Mouse (Mus musculus): ENCODE data around the gene Zfp668. TPM values are rescaled to one million over a fixed set of nuclear protein-coding genes. Genes with fewer than 3 reads are reported as not detected.

Zfp668 gene
- total and polyA plus RNA-seq, 2 experiments from 2014 or later, result 22.4 to 25.8 TPM

- Histone ChIP-seq H3K27ac (no peak overlapping the region), H3K36me3 (ENCODE audit: insufficient read depth, low read length) (peaks cover 10% of the 10 kb centered on the region), H3K9me3 (ENCODE audit: low read length) (no peaks in the 10 kb centered on the region), H3K4me3 (ENCODE audit: low read length) (no peak overlapping the region), H3K4me1 (ENCODE audit: insufficient read depth, low read length) (0 out of 2 replicates have a peak, but pooled peaks cover under 1% of the 10 kb centered on the region), H3K9ac (replicated peaks; ENCODE audit: low read length) (no peak overlapping the region), H3K4me2 (ENCODE audit: low read depth, low read length) (no peak overlapping the region), H3K27me3 (ENCODE audit: insufficient read depth, low read length) (no peaks in the 10 kb centered on the region)
- DNase-seq (ENCODE audit: low spot score) (no peak), ATAC-seq (no peak)
- no peak for TF ChIP-seq CTCF (IDR thresholded peaks at IDR 0.05; ENCODE audit: low read depth)
- WGBS, result 81% methylated on average over 5 of the region's 5 CpGs
These were observed 58.9 kb downstream of the Zfp668 start for GRCm38 (mm10) chr7:127817776-127818175.

GRCm38 (mm10) chr7:127817053-127817452 is 59.6 kb downstream of the Zfp668 start:
- no peak overlapping the region for H3K4me3 ChIP-seq (ENCODE audit: low read length)

GRCm38 (mm10) chr7:127815954-127816821 is 60.4 kb downstream of the Zfp668 start:
- peak; percentile 15 for DNase-seq (ENCODE audit: low spot score)
- H3K4me3 ChIP-seq (ENCODE audit: low read length), result no peak overlapping the region
- H3K4me2 ChIP-seq (ENCODE audit: low read depth, low read length), result no peak overlapping the region

More at GRCm38 (mm10) chr7:127817053-127817452, 59.6 kb downstream of the Zfp668 start:
- DNase-seq (ENCODE audit: low spot score), result no peak
- Histone ChIP-seq H3K9ac (replicated peaks; ENCODE audit: low read length) (no peak overlapping the region), H3K27ac (no peak overlapping the region), H3K9me3 (ENCODE audit: low read length) (no peaks in the 10 kb centered on the region), H3K4me2 (ENCODE audit: low read depth, low read length) (no peak overlapping the region), H3K36me3 (ENCODE audit: insufficient read depth, low read length) (peaks cover 17% of the 10 kb centered on the region), H3K4me1 (ENCODE audit: insufficient read depth, low read length) (no peaks in the 10 kb centered on the region), H3K27me3 (ENCODE audit: insufficient read depth, low read length) (no peaks in the 10 kb centered on the region)
- TF ChIP-seq CTCF (IDR thresholded peaks at IDR 0.05; ENCODE audit: low read depth), result no peak
- ATAC-seq, result no peak
- WGBS, result 70% methylated on average over 7 of the region's 7 CpGs

GRCm38 (mm10) chr7:127815116-127815665 is 61.4 kb downstream of the Zfp668 start:
- WGBS, result 93% methylated on average over 15 of the region's 15 CpGs
- peaks cover 22% of the 10 kb centered on the region for H3K36me3 ChIP-seq (ENCODE audit: insufficient read depth, low read length)
- no peak for TF ChIP-seq CTCF (IDR thresholded peaks at IDR 0.05; ENCODE audit: low read depth)

More at GRCm38 (mm10) chr7:127815954-127816821, 60.4 kb downstream of the Zfp668 start:
- 66% methylated on average over 15 of the region's 15 CpGs for WGBS
- Histone ChIP-seq H3K27me3 (ENCODE audit: insufficient read depth, low read length) (no peaks in the 10 kb centered on the region), H3K27ac (no peak overlapping the region), H3K36me3 (ENCODE audit: insufficient read depth, low read length) (peaks cover 17% of the 10 kb centered on the region), H3K4me1 (ENCODE audit: insufficient read depth, low read length) (no peaks in the 10 kb centered on the region), H3K9ac (replicated peaks; ENCODE audit: low read length) (0 out of 2 replicates have a peak overlapping the region, but pooled peaks have one; percentile 21), H3K9me3 (ENCODE audit: low read length) (no peaks in the 10 kb centered on the region)
- ATAC-seq, result 0 out of 2 replicates have a peak, but pooled peaks have one; percentile 24
- peak; percentile 48 for TF ChIP-seq CTCF (IDR thresholded peaks at IDR 0.05; ENCODE audit: low read depth)

GRCm38 (mm10) chr7:127814241-127814921 is 62.2 kb downstream of the Zfp668 start:
- no peaks in the 10 kb centered on the region for H3K27me3 ChIP-seq (ENCODE audit: insufficient read depth, low read length)
- WGBS, result 68% methylated on average over 19 of the region's 19 CpGs

More at GRCm38 (mm10) chr7:127815116-127815665, 61.4 kb downstream of the Zfp668 start:
- H3K4me3 ChIP-seq (ENCODE audit: low read length), result no peak overlapping the region
- no peak overlapping the region for H3K9ac ChIP-seq (replicated peaks; ENCODE audit: low read length)
- H3K9me3 ChIP-seq (ENCODE audit: low read length), result no peaks in the 10 kb centered on the region
- no peak for ATAC-seq
- H3K27me3 ChIP-seq (ENCODE audit: insufficient read depth, low read length), result no peaks in the 10 kb centered on the region
- no peak for DNase-seq (ENCODE audit: low spot score)
- no peak overlapping the region for H3K27ac ChIP-seq
- H3K4me1 ChIP-seq (ENCODE audit: insufficient read depth, low read length), result no peaks in the 10 kb centered on the region
- no peak overlapping the region for H3K4me2 ChIP-seq (ENCODE audit: low read depth, low read length)

GRCm38 (mm10) chr7:127813821-127814220 is 62.8 kb downstream of the Zfp668 start:
- no peaks in the 10 kb centered on the region for H3K27me3 ChIP-seq (ENCODE audit: insufficient read depth, low read length)
- H3K36me3 ChIP-seq (ENCODE audit: insufficient read depth, low read length), result peaks cover 34% of the 10 kb centered on the region
- no peak overlapping the region for H3K4me2 ChIP-seq (ENCODE audit: low read depth, low read length)
- TF ChIP-seq CTCF (IDR thresholded peaks at IDR 0.05; ENCODE audit: low read depth), result no peak
- H3K9ac ChIP-seq (replicated peaks; ENCODE audit: low read length), result no peak overlapping the region
- no peak overlapping the region for H3K27ac ChIP-seq
- no peaks in the 10 kb centered on the region for H3K4me1 ChIP-seq (ENCODE audit: insufficient read depth, low read length)
- ATAC-seq (no peak), DNase-seq (ENCODE audit: low spot score) (no peak)
- H3K4me3 ChIP-seq (ENCODE audit: low read length), result no peak overlapping the region
- WGBS, result 78% methylated on average over 4 of the region's 4 CpGs
- H3K9me3 ChIP-seq (ENCODE audit: low read length), result no peaks in the 10 kb centered on the region

More at GRCm38 (mm10) chr7:127814241-127814921, 62.2 kb downstream of the Zfp668 start:
- Histone ChIP-seq H3K27ac (no peak overlapping the region), H3K9me3 (ENCODE audit: low read length) (no peaks in the 10 kb centered on the region), H3K4me1 (ENCODE audit: insufficient read depth, low read length) (no peaks in the 10 kb centered on the region), H3K4me2 (ENCODE audit: low read depth, low read length) (no peak overlapping the region), H3K4me3 (ENCODE audit: low read length) (no peak overlapping the region), H3K9ac (replicated peaks; ENCODE audit: low read length) (no peak overlapping the region), H3K36me3 (ENCODE audit: insufficient read depth, low read length) (peaks cover 30% of the 10 kb centered on the region)
- DNase-seq (ENCODE audit: low spot score) (peak; percentile 61), ATAC-seq (0 out of 2 replicates have a peak, but pooled peaks have one; percentile 44)
- no peak for TF ChIP-seq CTCF (IDR thresholded peaks at IDR 0.05; ENCODE audit: low read depth)

Other genes starting within 250 kb of the Zfp668 start
- gene Bcl7c, start 167.9 kb downstream of the Zfp668 start, total RNA-seq (2014; rRNA removed), result 86.8 and 105 TPM in 2 replicates
- 48.8 and 50.9 TPM in 2 replicates for gene Bcl7c, start 167.9 kb downstream of the Zfp668 start, polyA plus RNA-seq (2015; fragmentation: Nextera tagmentation; extraction: Ambion mirVana)
- 9.0 and 10.7 TPM in 2 replicates for gene Ctf1, start 164.1 kb downstream of the Zfp668 start, total RNA-seq (2014; rRNA removed)
- 3.8 and 4.0 TPM in 2 replicates for gene Ctf1, start 164.1 kb downstream of the Zfp668 start, polyA plus RNA-seq (2015; fragmentation: Nextera tagmentation; extraction: Ambion mirVana)
- gene Ctf2, start 144.7 kb downstream of the Zfp668 start, total RNA-seq (2014; rRNA removed), result not detected in 2 replicates
- 0.13 TPM in 1 of 2 replicates, not detected in the other for gene Ctf2, start 144.7 kb downstream of the Zfp668 start, polyA plus RNA-seq (2015; fragmentation: Nextera tagmentation; extraction: Ambion mirVana)
- 191 and 192 TPM in 2 replicates for gene Fbxl19, start 132.3 kb downstream of the Zfp668 start, total RNA-seq (2014; rRNA removed)
- 6.8 and 7.0 TPM in 2 replicates for gene Fbxl19, start 132.3 kb downstream of the Zfp668 start, polyA plus RNA-seq (2015; fragmentation: Nextera tagmentation; extraction: Ambion mirVana)
- gene Orai3, start 107.0 kb downstream of the Zfp668 start, total RNA-seq (2014; rRNA removed), result 20.0 and 35.8 TPM in 2 replicates
- gene Orai3, start 107.0 kb downstream of the Zfp668 start, polyA plus RNA-seq (2015; fragmentation: Nextera tagmentation; extraction: Ambion mirVana), result 10.8 and 11.3 TPM in 2 replicates
- 17.8 and 18.2 TPM in 2 replicates for gene Setd1a, start 100.2 kb downstream of the Zfp668 start, total RNA-seq (2014; rRNA removed)
- gene Setd1a, start 100.2 kb downstream of the Zfp668 start, polyA plus RNA-seq (2015; fragmentation: Nextera tagmentation; extraction: Ambion mirVana), result 10.5 and 16.0 TPM in 2 replicates
- 0.05 and 2.9 TPM in 2 replicates for gene Gm49388, start 91.2 kb downstream of the Zfp668 start, total RNA-seq (2014; rRNA removed)
- gene Gm49388, start 91.2 kb downstream of the Zfp668 start, polyA plus RNA-seq (2015; fragmentation: Nextera tagmentation; extraction: Ambion mirVana), result not detected in 2 replicates
- 11.0 and 12.1 TPM in 2 replicates for gene Hsd3b7, start 76.2 kb downstream of the Zfp668 start, total RNA-seq (2014; rRNA removed)
- 10.3 and 11.3 TPM in 2 replicates for gene Hsd3b7, start 76.2 kb downstream of the Zfp668 start, polyA plus RNA-seq (2015; fragmentation: Nextera tagmentation; extraction: Ambion mirVana)
- 4.0 and 9.6 TPM in 2 replicates for gene Stx4a, start 52.5 kb downstream of the Zfp668 start, total RNA-seq (2014; rRNA removed)
- gene Stx4a, start 52.5 kb downstream of the Zfp668 start, polyA plus RNA-seq (2015; fragmentation: Nextera tagmentation; extraction: Ambion mirVana), result 28.4 and 31.8 TPM in 2 replicates
- gene Stx1b, start 52.3 kb downstream of the Zfp668 start, total RNA-seq (2014; rRNA removed), result 69.7 and 72.7 TPM in 2 replicates
- 66.6 and 76.3 TPM in 2 replicates for gene Stx1b, start 52.3 kb downstream of the Zfp668 start, polyA plus RNA-seq (2015; fragmentation: Nextera tagmentation; extraction: Ambion mirVana)
- gene Zfp646, start 607 bp downstream of the Zfp668 start, total RNA-seq (2014; rRNA removed), result 34.6 and 35.0 TPM in 2 replicates
- gene Zfp646, start 607 bp downstream of the Zfp668 start, polyA plus RNA-seq (2015; fragmentation: Nextera tagmentation; extraction: Ambion mirVana), result 3.4 and 4.4 TPM in 2 replicates
- 0.72 and 1.8 TPM in 2 replicates for gene Prss53, start 14.1 kb upstream of the Zfp668 start, total RNA-seq (2014; rRNA removed)
- 1.0 and 1.3 TPM in 2 replicates for gene Prss53, start 14.1 kb upstream of the Zfp668 start, polyA plus RNA-seq (2015; fragmentation: Nextera tagmentation; extraction: Ambion mirVana)
- gene Gm21974, start 18.6 kb upstream of the Zfp668 start, total RNA-seq (2014; rRNA removed), result not detected in 2 replicates
- gene Gm21974, start 18.6 kb upstream of the Zfp668 start, polyA plus RNA-seq (2015; fragmentation: Nextera tagmentation; extraction: Ambion mirVana), result not detected in 2 replicates
- 37.2 and 43.0 TPM in 2 replicates for gene Vkorc1, start 18.8 kb upstream of the Zfp668 start, total RNA-seq (2014; rRNA removed)
- 72.6 and 79.8 TPM in 2 replicates for gene Vkorc1, start 18.8 kb upstream of the Zfp668 start, polyA plus RNA-seq (2015; fragmentation: Nextera tagmentation; extraction: Ambion mirVana)
- 44.3 and 55.0 TPM in 2 replicates for gene Bckdk, start 27.3 kb upstream of the Zfp668 start, total RNA-seq (2014; rRNA removed)
- gene Bckdk, start 27.3 kb upstream of the Zfp668 start, polyA plus RNA-seq (2015; fragmentation: Nextera tagmentation; extraction: Ambion mirVana), result 61.5 and 63.5 TPM in 2 replicates
- gene Kat8, start 35.7 kb upstream of the Zfp668 start, total RNA-seq (2014; rRNA removed), result 24.9 and 33.5 TPM in 2 replicates
- gene Kat8, start 35.7 kb upstream of the Zfp668 start, polyA plus RNA-seq (2015; fragmentation: Nextera tagmentation; extraction: Ambion mirVana), result 30.1 and 33.9 TPM in 2 replicates
- gene Prss8, start 53.3 kb upstream of the Zfp668 start, total RNA-seq (2014; rRNA removed), result 0.26 and 0.32 TPM in 2 replicates
- 0.35 and 0.44 TPM in 2 replicates for gene Prss8, start 53.3 kb upstream of the Zfp668 start, polyA plus RNA-seq (2015; fragmentation: Nextera tagmentation; extraction: Ambion mirVana)
- gene Prss36, start 69.9 kb upstream of the Zfp668 start, total RNA-seq (2014; rRNA removed), result 17.0 and 19.9 TPM in 2 replicates
- gene Prss36, start 69.9 kb upstream of the Zfp668 start, polyA plus RNA-seq (2015; fragmentation: Nextera tagmentation; extraction: Ambion mirVana), result 16.5 and 17.3 TPM in 2 replicates
- 34.4 and 45.0 TPM in 2 replicates for gene Fus, start 90.6 kb upstream of the Zfp668 start, total RNA-seq (2014; rRNA removed)
- gene Fus, start 90.6 kb upstream of the Zfp668 start, polyA plus RNA-seq (2015; fragmentation: Nextera tagmentation; extraction: Ambion mirVana), result 281 and 299 TPM in 2 replicates
- 12.1 and 12.7 TPM in 2 replicates for gene Pycard, start 117.0 kb upstream of the Zfp668 start, total RNA-seq (2014; rRNA removed)
- 9.3 and 10.7 TPM in 2 replicates for gene Pycard, start 117.0 kb upstream of the Zfp668 start, polyA plus RNA-seq (2015; fragmentation: Nextera tagmentation; extraction: Ambion mirVana)
- 0.37 and 1.4 TPM in 2 replicates for gene Trim72, start 127.1 kb upstream of the Zfp668 start, total RNA-seq (2014; rRNA removed)
- not detected in 2 replicates for gene Trim72, start 127.1 kb upstream of the Zfp668 start, polyA plus RNA-seq (2015; fragmentation: Nextera tagmentation; extraction: Ambion mirVana)
- gene Itgam, start 185.8 kb upstream of the Zfp668 start, total RNA-seq (2014; rRNA removed), result 2.6 and 3.2 TPM in 2 replicates
- gene Itgam, start 185.8 kb upstream of the Zfp668 start, polyA plus RNA-seq (2015; fragmentation: Nextera tagmentation; extraction: Ambion mirVana), result 1.2 and 1.3 TPM in 2 replicates
- not detected in 2 replicates for gene Gm49368, start 185.9 kb upstream of the Zfp668 start, total RNA-seq (2014; rRNA removed)
- not detected in 2 replicates for gene Gm49368, start 185.9 kb upstream of the Zfp668 start, polyA plus RNA-seq (2015; fragmentation: Nextera tagmentation; extraction: Ambion mirVana)